Mouse (Mus musculus) layer of hippocampus, adult 8-10 months (tissue): ENCODE results near the gene Lyz1. TPM values are rescaled to one million over a fixed set of nuclear protein-coding genes. Genes with fewer than 3 reads are reported as not detected.
"Not testable (repeated sequence)": the region's sequence is repeated elsewhere in the genome, so short reads cannot be mapped to it uniquely, and the experiment has no call there.

Experiments
- DNase-seq, 2 experiments: peaks; one replicate each; pipeline ENCODE4 v3.0.0; 2022; ENCODE audit warnings: low spot score in 2 of 2
- total RNA-seq, 4 experiments: library from RNA; stranded (reverse); gene quantifications; 2 replicates each; pipeline ENCODE4 v1.2.4; 2022

Gene Lyz1
- 10 to 100 TPM in 2 of 4 experiments, 1 to 10 TPM in 2; 1.5 to 22.0 (median 11.7) TPM for total RNA-seq

DNA sequence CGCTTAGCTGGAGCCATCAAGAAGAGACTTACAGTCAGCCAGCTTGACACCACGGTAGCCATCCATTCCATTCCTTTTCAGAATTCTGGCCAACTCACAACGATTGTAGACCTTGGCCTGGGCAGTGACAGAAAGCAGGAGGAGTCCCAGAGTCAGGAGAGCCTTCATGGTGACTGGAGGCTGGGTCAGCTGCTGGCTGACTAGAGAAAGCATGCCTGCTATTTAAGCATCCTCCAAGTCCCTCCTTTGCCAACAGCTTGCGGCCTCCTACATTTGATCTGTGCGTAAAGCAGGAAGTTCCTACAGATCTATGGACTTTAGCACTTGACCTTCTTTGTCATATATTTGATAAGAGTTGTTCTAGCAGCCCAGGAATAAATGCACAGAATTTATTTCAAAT, at the start of gene Lyz1:
Gene Lyz1 (minus strand): TSS at position 198 of the 400 bp plus-strand sequence.
- no peak for DNase-seq

DNA sequence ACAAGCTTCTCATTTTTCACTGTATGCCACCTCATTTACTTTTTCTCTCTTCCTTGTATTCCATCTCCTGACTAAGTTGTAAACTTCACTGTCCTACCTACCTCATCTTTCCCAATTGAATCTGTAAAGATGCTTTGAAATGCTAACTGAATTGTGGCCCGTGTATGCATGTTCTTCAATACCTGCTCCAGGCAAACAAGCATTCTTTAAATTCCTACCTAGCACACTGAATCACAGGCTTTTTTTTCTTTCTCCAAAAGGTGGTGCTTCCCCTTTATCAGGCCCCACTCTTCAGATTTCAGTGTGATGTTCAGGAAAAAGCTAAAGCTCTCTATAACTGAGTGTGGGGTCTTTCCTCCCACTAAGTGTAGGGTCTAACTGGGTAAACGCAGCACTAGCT, 49.7 kb upstream of the Lyz1 start:
- DNase-seq: no peak

DNA sequence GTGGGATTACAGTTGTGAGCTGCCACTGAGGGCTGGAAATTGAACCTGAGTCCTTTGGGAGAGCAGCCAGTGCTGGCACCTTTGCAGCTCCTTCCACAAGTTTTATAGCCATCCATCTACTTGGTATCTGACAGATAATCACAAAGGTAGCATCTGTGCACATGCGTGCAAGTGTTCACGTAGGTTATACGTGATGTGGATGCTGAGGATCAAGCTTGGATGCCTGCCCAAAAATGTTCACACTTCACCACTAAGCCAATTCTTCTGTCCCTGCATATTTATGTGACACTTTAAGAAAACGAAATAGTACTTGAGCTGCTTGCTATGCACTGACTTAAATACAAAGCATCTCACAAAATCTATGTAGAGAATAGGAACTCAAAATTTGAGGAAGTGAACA, 48.4 kb upstream of the Lyz1 start:
- DNase-seq: no peak

DNA sequence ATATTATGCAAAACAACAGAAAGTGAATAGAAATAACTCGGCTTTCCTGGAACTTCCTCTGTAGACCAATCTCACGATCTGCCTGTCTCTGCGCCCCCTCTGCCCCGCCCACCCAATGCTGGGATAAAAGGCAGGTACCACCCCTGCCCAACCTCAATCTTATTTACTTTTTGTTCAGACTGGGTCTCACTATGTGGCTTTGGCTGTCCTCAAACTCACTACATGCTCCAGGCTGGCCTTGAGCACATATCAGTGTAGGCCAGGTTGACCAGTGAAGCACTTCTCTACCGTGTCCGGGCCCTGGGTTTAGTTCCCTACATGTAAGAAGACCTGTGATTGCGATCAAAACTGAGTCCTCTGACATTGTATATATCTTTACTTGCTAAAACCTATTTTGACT, 46.6 kb upstream of the Lyz1 start:
- DNase-seq: no peak

DNA sequence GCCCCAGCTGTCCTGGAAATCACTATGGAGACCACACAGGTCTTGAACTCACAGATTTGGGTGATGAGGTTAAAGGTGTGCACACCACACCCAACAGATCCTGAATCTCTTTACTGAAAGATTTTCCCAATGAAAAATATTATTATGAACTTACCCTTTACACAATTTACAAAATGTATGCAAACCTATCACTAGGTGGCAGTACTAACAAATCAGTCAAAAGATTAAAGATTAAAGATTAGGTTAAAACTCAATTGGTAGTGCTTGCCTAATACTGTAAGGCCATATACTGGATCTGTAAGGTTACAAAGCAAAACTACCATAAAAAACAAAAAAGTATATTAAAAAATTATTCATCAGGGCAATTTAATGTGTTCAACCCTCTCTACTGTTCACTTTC, 45.3 kb upstream of the Lyz1 start:
- DNase-seq: no peak

DNA sequence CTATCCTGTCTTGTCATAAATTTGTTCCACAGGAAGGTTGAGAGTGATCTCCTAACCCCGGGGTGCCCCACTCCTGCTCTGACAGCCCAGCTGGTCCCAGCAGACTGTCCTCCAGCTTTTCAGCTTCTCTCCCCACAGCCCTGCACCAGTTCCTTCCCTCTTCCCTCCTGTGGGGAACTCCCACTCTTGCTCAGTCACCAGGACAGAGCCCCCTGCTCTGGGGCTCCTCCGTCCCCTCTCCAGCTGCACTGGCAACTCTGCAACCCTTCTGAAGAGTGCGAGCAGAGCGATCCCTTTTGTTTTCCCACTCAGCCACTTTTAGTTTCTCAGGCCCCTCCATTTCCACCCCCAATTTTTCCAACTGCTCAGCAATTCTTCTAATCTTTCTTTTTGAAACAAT, 43.0 kb upstream of the Lyz1 start:
- DNase-seq: no peak

DNA sequence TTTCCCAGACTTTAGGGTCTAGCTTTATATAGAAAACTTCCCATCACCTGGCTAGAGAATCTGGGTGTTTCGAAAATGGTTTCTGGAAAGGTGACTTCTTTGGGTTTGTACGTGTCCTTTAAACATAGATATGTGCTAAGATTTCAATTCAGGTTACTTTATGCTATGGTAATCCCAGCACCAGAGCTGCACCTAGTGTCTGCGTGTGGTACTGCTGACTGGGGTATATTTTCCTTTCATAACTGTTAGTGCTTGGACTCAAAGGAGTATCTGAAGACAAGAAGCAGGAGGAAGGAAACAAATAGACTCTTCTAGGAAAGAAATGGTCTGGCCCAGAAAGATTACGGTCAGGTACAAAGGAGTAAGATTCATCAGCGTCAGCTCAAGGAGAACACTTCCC, 37.9 kb upstream of the Lyz1 start:
- no peak for DNase-seq

DNA sequence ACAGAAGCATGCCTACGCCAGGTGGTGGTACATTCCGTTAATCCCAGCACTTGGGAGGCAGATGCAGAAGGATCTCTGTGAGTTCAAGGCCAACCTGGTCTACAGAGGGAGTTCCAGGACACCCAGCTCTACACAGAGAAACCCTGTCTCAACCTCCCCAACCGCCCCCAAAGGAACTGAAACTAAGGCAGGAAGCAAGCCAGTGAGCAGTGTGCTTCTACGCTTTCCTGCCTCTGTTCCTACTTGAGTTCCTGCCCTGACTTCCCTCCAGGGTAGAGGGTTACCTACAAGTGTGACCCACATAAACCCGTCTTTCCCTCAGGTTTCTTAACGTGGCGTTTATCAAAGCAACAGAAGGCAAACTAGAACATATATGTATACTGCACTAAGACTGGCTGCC, 31.1 kb upstream of the Lyz1 start:
- no peak for DNase-seq

DNA sequence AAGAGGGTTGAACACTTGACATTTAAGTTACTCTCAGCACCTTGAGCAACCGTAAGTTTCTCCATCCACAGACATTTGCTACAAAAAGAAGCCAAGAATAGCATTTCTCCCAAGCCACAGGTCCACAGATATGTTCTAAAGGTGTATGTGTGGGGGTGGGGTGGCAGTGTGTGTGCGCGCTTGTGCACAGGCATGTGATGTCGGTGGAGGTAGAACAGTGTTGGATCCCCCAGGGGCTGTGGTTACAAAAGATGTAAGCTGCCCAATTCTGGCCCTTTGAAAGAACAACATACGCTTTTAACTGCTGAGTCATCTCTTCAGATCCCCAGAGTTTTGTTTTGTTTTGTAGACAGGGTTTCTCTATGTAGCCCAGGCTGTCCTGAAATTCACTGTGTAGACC, 30.0 kb upstream of the Lyz1 start:
- DNase-seq: no peak

DNA sequence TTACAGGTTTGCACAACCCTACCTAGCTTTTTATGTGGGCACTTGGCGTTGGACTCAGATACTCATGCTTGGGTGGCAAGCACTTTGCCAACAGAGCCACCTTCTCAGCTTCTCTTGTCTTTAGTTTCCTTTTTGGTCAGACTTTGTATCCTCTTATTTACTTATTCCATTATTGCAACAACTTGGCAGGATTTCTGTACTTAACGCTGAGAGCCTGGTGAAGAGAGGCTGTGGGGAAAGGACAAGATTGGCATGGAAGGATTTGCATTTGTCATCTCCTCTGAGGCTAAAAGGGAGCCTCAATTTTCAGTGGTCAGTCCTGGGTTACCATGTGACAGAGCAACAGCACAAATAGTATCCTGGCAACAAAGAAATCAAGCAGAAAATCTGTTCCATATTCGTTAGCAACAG, 27.9 kb upstream of the Lyz1 start:
- DNase-seq: no peak

DNA sequence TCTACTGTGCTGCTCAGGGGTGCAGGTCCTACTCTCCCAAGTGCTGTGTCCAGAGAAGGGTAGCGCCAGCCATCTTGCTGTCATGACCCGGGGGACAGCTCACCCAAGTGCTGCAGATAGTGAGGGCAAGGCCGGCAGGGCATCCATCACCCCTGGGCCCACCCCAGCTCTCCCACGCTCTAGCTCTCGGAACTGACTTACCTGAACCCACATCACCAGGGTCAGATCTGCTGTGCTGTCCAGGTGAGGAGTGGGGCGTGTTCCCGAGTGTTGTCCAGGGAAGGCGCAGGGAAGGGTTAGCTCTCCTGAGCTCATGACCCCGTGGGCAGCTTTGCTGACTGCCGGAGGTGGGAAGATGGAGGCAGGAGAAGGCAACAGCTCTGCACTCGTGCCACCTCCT, 23.7 kb upstream of the Lyz1 start:
- DNase-seq: no peak

DNA sequence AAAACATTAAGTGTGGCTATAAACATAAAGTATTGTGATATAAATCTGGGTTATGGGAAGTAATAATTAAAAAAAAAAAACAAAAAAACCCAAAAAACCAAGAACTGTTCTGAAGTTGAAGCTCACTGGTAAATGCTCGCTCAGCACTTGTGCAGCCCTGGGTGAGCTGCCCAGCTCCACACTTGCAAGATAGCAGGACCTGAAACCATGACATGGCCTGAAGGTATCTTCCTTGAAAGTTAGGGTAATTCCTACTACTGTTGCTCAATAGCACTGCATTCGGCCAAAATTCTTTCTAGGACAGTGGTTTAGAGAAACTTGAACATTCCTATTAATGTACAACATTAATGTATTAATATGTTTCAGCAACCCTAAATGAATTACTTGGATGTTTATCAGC, 20.5 kb upstream of the Lyz1 start:
- no peak for DNase-seq

DNA sequence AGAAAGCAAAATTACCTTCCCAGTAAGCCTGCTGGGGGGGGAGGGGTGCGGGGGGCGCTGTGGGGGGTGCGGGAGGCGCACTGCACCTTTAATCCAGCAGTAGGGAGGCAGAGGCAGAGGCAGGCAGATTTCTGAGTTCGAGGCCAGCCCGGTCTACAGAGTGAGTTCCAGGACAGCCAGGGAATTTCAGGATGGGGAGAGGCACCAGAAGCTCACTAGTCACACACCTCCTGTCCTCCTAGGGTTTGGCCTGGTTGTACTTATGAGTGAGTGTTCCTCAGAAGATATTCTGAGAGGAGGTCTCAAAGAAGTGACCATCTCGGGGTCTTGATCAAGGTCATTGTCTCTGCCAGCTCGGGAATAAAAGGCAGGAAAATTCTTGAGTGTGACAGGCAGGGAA, 19.5 kb upstream of the Lyz1 start:
- no peak for DNase-seq

DNA sequence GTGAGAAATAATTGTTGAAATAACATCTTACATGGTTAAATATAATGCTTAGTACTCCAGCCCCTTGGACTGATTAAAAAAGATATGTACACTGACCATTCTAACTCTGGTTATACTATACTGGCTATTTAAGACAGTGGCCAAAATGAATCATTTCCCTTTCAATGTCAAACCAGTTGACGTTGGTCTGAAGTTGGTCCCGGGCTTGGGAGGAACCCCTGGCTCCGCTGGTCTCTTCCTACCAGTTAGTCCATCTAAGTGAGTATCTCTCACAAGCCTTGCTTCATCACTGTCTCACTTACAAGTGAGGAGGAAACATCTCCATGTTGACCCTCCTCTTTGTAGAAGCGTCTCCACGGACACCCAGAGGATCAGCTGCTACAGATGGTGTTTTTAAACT, 11.7 kb upstream of the Lyz1 start:
- no peak for DNase-seq

DNA sequence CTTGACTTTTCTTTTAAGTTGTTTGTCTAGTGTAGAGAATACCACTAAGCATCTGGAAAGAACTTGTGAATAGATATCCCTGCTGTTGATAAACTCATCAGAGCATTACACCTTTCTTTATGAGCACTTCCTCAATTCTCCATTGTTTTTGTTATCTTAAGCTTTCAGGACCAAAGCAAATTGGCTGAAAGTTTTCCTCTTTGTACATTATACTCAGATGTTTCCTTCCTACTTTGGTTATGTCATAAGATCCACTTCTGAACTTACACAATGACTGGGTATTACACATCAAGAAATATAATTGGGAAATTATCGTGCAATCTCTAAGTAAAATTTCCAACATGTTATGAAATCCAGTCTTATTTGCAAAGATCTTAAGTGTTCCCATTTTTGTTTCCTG, 9.0 kb upstream of the Lyz1 start:
- DNase-seq: no peak

DNA sequence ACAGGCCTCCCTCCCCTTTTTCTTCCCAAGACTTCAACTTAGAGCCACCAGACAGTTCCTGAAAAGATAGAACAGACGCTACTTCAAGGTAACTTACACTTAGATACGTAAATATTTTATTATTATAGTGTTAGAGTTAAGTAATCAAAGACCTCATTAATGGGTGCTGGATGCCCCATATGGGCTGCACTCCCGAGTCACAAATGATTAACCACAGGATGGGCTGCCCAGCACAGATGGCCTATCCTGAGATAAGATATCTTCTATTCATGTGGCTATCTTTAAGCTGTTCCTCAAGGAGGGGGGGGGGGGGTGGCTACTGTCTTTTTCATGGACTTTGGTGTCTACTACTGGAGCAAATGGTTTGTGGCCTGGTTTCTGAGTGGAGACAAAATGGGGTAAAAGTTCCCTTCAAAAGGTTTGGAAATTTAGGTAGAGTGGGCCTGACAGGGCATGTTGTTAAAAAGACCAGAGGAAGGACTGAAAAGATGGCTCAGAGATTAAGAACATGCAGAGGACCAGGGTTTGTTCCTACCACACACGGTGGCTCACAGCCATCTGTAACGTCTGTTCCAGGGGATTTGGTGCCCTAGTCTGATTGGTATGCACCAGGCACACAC, 7.3 kb upstream of the Lyz1 start:
- no peak for DNase-seq

DNA sequence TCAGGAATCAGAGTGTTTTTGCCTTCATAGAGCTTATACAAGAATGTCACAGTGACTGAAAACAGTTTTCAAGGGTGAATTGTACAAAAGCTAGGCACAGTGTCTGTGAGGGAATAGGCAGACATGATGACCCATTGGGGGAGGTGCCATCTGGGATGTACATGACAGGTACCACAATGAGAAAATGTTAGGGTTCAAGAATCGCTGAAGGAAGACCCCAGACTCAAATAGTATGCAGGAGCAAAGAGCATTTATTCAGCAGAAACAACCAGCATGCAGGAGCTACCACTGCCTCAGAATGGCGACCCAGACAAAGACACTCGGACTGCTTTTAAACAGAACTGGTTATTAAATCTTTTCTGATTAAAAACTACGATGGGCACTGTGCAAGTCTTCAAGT, 6.4 kb upstream of the Lyz1 start:
- no peak for DNase-seq

DNA sequence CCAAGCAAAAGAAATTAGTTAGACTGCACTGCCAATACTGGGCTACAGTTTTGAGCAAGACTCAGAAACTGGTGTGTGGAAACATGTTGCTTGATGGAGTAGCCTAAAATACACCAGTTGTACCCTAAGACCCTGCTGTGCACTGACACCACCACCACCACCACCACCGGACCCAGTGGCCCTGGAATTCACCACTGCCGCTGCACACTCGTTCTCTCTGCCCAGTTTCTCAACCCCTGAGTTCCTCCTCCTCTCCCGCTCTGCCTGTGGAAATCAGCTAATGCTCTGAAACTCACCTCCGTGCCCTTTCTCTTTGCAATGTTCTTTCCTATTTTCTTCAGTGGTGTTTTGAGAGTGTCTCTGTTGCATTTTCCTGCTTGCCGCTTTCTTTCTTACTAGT, 5.7 kb upstream of the Lyz1 start:
- no peak for DNase-seq

DNA sequence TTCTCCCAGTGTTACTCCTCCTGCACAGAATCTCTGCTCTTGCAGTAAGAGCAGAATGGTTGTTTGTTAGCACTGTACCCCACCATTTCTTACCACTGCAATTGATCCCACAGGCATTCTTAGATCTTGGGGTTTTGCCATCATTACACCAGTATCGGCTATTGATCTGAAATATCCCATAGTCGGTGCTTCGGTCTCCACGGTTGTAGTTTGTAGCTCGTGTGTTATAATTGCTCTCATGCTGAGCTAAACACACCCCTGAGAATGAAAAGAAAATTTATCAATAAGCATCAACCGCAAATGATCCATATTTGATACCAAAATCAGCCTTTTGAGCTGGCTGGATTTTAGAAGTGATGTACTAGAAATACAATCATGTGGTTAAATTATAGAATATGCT, 1.7 kb downstream of the Lyz1 start:
- DNase-seq: not testable (repeated sequence)

DNA sequence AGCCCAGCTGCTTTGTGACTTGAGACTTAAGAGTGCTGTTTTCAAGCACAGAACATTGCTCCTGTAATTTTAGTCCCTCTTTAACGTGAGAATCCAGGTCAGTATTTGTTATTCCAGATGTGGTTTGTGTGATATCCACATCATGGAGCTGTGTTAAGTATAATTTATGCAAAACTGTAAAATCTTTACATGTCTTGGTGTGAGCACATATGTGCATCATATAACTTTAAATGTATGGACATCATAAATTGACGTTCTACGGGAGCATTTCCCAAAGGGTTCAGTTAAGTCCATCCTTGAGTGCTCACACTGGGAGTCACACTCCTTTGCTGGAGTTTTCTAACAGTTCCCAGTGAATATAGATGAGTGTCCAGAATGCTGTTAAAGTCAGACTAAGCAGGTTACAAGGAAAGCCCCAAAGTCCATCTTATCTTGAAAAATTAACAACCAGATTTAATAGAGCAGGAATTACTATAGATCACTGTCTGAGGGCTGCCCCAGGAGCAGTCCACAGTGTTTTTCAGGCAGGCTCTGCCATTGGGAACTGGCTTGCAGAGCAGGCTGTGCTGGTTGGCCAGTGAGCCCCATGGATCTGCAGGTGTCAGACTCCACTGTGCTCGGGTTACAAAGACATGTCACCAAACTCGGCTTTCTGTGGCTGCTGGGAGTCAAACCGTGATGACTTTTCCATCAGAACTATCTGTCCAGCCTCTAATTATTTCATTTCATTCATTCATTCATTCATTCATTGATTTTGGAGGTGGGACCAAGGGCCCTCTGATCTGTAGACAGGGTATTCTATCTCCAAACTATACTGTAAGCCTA, 2.4 kb downstream of the Lyz1 start:
- DNase-seq: no peak

DNA sequence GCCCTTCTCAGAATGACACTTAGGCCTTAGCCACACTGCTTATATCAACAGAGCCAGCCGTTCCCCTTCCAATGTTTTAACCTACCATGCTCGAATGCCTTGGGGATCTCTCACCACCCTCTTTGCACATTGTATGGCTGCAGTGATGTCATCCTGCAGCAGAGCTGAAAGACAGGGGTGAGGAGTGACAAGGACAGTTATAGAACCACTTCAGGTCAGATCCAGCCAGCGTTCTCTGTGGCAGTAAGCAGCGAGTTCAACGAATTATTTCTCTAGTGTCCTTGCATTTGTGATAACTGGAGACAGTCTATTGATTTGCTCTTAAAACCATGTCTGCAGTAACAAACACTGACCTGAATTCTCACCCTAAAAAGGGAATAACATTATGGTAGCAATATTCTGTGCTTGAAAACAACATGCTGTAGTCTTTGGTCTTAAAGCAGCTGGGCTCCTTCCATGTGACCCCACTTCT, 3.6 kb downstream of the Lyz1 start:
- not testable (repeated sequence) for DNase-seq

DNA sequence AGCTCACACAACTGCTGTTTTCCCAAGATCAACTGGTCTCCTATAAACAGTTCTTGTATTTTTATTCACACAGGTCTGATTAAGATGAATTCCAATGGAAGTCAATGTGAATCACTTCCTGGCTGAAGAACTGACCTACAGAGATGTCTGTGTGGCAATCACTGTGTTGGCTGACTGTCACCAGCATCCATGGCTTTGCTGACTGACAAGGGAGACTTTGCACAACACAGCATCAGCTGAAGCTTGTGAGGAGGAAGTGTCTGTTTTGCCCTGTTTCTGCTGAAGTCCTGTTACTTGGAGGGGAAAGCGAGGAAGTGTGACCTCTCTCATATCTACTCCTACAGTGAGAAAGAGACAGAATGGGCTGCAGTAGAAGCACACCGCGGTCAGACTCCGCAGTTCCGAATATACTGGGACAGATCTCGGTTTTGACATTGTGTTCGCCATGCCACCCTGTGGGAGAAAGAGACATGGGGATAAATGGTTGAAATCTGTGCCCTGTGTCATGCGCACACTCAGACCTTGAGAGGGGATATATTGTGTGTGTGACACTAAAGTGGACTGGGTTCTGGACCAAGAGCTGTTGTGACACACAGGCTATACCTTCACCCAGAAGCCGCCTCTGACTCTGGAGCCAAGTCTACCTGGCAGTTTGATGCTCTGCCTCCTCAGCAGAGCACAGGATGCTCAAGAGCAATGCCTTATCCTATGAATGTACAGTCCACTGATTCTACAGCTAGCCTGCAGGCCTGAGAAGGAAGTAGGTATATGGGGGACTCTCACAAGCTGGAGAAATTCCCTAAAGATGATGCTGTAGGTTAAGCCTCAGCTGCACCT, 4.3 kb downstream of the Lyz1 start:
- DNase-seq: no peak
